Mouse (Mus musculus) midbrain, embryonic 14.5 days (tissue): ENCODE data around the gene Cage1. TPM values are rescaled to one million over a fixed set of nuclear protein-coding genes. Genes with fewer than 3 reads are reported as not detected.

Experiments
- ATAC-seq: fragments of 200-750 bp; cut with Nextera tagmentation; 2 replicates; pipeline ENCODE4 v1.8.0; 2017; ENCODE audit warnings: moderate number of reproducible peaks, moderate library complexity; ENCODE audit not compliant: low FRiP score, low TSS enrichment
- DNase-seq: peaks from one replicate; pipeline ENCODE4 v3.0.0-alpha.2; 2015
- H3K27ac ChIP-seq: fragments of 300-500 bp; sonication (generic); replicated peaks from 2 replicates; pipeline ENCODE4 v1.5.1; 2014; ENCODE audit warnings: mild to moderate bottlenecking, low read depth, low read length, moderate library complexity
- H3K27me3 ChIP-seq: fragments of 300-500 bp; sonication (generic); 2 replicates; pipeline ENCODE4 v1.6.1; 2014; ENCODE audit warnings: low read length, control low read depth, mixed read lengths; ENCODE audit not compliant: control insufficient read depth, insufficient read depth
- H3K36me3 ChIP-seq: fragments of 300-500 bp; sonication (generic); 2 replicates; pipeline ENCODE4 v1.6.1; 2014; ENCODE audit warnings: low read length, control low read depth; ENCODE audit not compliant: control insufficient read depth, insufficient read depth
- H3K4me1 ChIP-seq: fragments of 300-500 bp; sonication (generic); 2 replicates; pipeline ENCODE4 v1.6.1; 2014; ENCODE audit warnings: mild to moderate bottlenecking, antibody characterized with exemption, low read length, control low read depth; ENCODE audit not compliant: control insufficient read depth, insufficient read depth
- H3K4me2 ChIP-seq: fragments of 300-500 bp; sonication (generic); 2 replicates; pipeline ENCODE4 v1.6.1; 2014; ENCODE audit warnings: mild to moderate bottlenecking, low read length, moderate library complexity
- H3K4me3 ChIP-seq: fragments of 300-500 bp; sonication (generic); replicated peaks from 2 replicates; pipeline ENCODE4 v1.5.1; 2014; ENCODE audit warnings: low read depth, low read length
- H3K9ac ChIP-seq: fragments of 300-500 bp; sonication (generic); replicated peaks from 2 replicates; pipeline ENCODE4 v1.6.1; 2014; ENCODE audit warnings: mild to moderate bottlenecking, low read length, moderate library complexity
- H3K9me3 ChIP-seq: fragments of 300-500 bp; sonication (generic); 2 replicates; pipeline ENCODE4 v1.6.1; 2016; ENCODE audit warnings: low read length, control low read depth, mixed read lengths; ENCODE audit not compliant: control insufficient read depth
- WGBS: fragments of 180-500 bp; shearing (Covaris S2); extraction: QIAGEN DNeasy Blood & Tissue Kit; methylation state at CpG from one replicate; pipeline ENCODE4 v1.1.7; 2014; 5-methylcytosine and 5-hydroxymethylcytosine counted together
- polyA plus RNA-seq: library from polyadenylated mRNA; unstranded; fragments of >200 nt; fragmentation: Nextera tagmentation; extraction: Ambion mirVana; gene quantifications from 2 replicates; pipeline ENCODE4 v1.2.1, GENCODE M21; 2014

The Cage1 gene
- polyA plus RNA-seq, 1 experiment from 2014 or later: 2.7 TPM

DNA sequence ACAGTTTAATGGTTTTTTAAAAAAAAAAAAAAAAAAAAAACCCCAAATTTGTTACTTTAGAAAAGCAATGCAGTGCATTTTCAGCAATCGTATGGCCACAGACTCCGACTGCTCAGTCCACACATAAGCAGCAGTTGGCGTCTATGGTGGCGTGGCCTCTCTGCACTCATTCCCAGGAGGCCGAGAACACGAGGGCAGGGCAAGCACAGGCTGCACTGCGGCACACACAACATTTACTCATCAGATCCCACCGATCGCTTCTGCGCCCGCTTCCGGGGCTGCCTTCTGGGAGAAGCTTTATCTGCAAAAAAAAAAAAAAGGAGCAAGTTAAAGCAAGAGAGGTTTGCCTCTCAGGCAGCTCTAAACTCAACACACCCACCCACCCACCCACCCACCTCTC is 57.4 kb downstream of the Cage1 start:
- Histone ChIP-seq H3K4me3 (no peak overlapping the region), H3K9ac (no peak overlapping the region), H3K27ac (no peak overlapping the region), H3K4me1 (no peaks in the 10 kb centered on the region), H3K4me2 (no peak overlapping the region), H3K27me3 (no peaks in the 10 kb centered on the region), H3K9me3 (no peaks in the 10 kb centered on the region), H3K36me3 (peaks cover 82% of the 10 kb centered on the region)
- no peak for DNase-seq
- 93% methylated on average over 12 of the region's 12 CpGs for WGBS
- ATAC-seq: no peak

DNA sequence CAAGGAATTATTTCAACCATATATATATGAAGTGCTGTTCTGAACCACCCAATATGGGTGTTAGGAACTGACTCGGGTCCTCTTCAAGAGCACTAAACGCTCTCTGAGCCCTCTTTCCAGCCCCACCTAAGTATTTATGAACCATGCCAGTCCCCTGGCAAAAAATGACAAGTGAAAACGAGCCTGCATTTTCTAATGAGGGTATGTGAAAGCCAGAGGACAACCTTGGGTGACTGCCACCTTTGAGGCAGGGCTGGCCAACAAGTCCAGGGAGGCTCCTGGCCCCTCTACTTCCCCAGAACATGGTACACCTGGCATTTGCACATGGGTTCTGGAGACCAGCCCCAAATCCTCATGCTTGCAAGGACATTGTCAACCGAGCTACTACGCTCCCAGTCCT is 62.1 kb downstream of the Cage1 start:
- ATAC-seq (no peak), DNase-seq (no peak)
- no peak overlapping the region for H3K4me2 ChIP-seq
- WGBS: 93% methylated on average over 5 of the region's 5 CpGs
- no peak overlapping the region for H3K9ac ChIP-seq
- H3K9me3 ChIP-seq: no peaks in the 10 kb centered on the region
- no peak overlapping the region for H3K27ac ChIP-seq
- no peak overlapping the region for H3K4me3 ChIP-seq
- H3K36me3 ChIP-seq: peaks cover 42% of the 10 kb centered on the region
- H3K27me3 ChIP-seq: no peaks in the 10 kb centered on the region
- no peaks in the 10 kb centered on the region for H3K4me1 ChIP-seq

DNA sequence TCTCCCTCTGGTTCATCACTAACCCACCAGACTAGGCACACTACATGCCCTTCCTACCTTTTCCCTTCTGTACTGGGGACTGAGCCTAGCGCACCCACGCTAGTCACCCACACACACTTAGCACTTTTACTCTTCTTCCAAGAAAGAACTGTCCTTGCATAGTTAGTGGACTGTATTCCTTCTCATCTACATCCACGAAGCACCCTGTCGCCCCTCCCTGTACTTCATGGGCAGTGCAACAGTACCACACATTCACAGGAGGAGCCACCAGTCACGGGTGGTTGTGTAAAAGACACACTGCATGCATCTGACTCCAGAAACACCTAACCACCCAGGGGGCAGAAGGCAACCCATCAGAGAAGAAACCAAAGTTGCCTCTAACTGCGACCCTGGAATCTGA is 62.8 kb downstream of the Cage1 start:
- no peak overlapping the region for H3K4me3 ChIP-seq

DNA sequence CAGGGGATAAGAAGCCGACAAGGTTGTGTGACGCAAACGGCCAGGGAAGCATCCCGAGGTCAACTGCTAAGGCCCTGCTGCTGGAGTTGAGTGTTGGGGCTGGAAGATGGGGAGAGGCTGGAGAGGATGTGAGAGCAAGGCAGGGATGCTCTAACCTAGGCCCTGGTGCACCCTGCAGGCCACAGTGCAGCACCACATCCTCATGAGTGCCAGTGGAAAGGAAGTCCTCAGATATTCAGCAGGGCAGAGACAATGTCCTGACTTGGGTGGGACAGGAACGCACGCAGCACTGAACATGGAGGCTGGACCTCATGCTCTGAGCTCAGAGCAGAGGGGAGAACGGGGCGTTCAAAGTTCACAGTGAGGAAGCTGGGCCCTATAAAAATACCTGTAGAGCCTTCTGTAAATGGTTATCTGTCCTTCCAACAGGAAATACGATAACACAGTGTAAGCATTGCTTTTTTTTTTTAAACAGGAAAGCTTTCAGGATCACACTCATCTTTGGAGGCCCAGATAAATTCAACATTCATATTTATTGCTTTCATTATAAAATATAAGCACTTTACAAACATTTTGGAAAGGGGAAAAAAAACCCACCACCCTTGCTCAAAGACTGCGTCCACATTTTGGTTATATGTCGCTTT is 65.9 kb downstream of the Cage1 start:
- Histone ChIP-seq H3K27ac (no peak overlapping the region), H3K27me3 (no peaks in the 10 kb centered on the region), H3K9me3 (no peaks in the 10 kb centered on the region), H3K4me3 (no peak overlapping the region), H3K4me2 (no peak overlapping the region), H3K9ac (no peak overlapping the region), H3K36me3 (peaks cover 6% of the 10 kb centered on the region; the same call in 1 of the 2 replicates), H3K4me1 (0 out of 2 replicates have a peak, but pooled peaks cover 6% of the 10 kb centered on the region)
- ATAC-seq (no peak), DNase-seq (no peak)
- WGBS: 90% methylated on average over 11 of the region's 11 CpGs

More for the DNA sequence above, 62.8 kb downstream of the Cage1 start:
- ATAC-seq (no peak), DNase-seq (no peak)
- Histone ChIP-seq H3K9me3 (no peaks in the 10 kb centered on the region), H3K4me1 (no peaks in the 10 kb centered on the region), H3K36me3 (peaks cover 35% of the 10 kb centered on the region), H3K4me2 (no peak overlapping the region), H3K9ac (no peak overlapping the region), H3K27me3 (no peaks in the 10 kb centered on the region), H3K27ac (no peak overlapping the region)
- 92% methylated on average over 6 of the region's 6 CpGs for WGBS

DNA sequence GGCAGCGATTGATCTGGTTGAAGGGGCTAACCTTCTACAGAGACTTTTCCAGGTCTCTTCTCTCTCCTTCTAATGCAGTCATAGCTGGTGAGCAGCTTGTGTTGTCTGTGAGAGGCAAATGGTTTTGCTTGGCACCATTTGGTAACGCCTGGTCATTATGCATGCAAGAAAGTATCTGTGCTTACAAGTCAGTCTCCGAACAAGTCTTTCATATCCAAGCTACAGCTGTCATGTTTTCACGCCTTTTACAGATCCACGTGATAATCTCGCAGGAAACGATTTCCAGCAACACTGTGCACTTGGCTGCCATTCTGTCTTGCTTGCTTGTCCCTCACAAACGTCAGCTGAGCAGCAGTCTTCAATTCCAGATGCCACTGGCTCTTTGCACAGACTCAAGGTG is 66.9 kb downstream of the Cage1 start:
- H3K27ac ChIP-seq: no peak overlapping the region

DNA sequence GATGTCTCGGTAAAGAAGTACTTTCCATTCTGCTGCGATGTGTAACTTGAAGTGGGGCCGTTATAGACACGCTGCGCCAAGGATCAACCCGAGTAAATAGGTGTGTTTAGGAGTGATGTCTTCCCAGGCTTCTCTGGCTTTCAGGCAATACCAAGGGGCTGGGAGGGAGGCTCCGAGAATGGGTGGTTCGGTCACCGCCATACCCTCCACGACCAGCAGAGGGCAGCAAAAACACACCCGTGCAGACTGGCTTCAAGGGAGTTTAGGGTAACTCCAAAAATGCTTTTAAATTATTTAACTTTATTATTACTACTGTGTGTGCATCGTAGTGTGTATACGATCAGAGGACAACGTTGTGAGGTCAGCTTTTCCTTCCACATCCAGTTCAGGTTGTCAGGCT is 67.5 kb downstream of the Cage1 start:
- Histone ChIP-seq H3K9ac (no peak overlapping the region), H3K4me3 (no peak overlapping the region), H3K36me3 (0 out of 2 replicates have a peak, but pooled peaks cover 6% of the 10 kb centered on the region), H3K27me3 (no peaks in the 10 kb centered on the region), H3K4me1 (0 out of 2 replicates have a peak, but pooled peaks cover 9% of the 10 kb centered on the region), H3K9me3 (no peaks in the 10 kb centered on the region), H3K27ac (no peak overlapping the region), H3K4me2 (no peak overlapping the region)
- ATAC-seq (peak; percentile 11; the same call in 1 of the 2 replicates), DNase-seq (peak; percentile 87)
- WGBS: 14% methylated on average over 14 of the region's 14 CpGs

More for the DNA sequence above, 66.9 kb downstream of the Cage1 start:
- 0 out of 2 replicates have a peak, but pooled peaks cover 6% of the 10 kb centered on the region for H3K4me1 ChIP-seq
- no peak overlapping the region for H3K4me3 ChIP-seq
- H3K27me3 ChIP-seq: no peaks in the 10 kb centered on the region
- 0 out of 2 replicates have a peak, but pooled peaks have one; percentile 7 for ATAC-seq
- DNase-seq: no peak
- H3K9ac ChIP-seq: no peak overlapping the region
- no peak overlapping the region for H3K4me2 ChIP-seq
- H3K9me3 ChIP-seq: no peaks in the 10 kb centered on the region
- 61% methylated on average over 8 of the region's 8 CpGs for WGBS
- 0 out of 2 replicates have a peak, but pooled peaks cover 6% of the 10 kb centered on the region for H3K36me3 ChIP-seq

DNA sequence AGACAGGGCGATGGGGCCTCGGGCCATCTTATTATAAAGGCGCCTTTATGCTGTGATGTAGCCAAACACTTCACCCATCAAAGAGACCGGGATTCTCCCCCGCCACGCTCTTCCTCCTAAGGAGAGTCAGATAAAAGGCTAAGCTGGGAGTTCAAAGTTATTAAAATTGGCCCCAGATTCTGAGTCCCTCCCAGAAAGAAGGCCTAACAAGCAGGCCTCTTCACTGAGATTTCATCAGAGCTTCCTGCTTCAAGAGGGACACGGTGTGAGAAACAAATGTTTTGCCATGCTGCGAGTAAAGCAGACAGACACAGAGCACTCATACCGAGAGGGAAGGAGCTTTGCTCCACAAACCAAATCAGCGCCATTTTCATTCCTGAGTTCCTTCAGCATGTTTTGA is 69.3 kb downstream of the Cage1 start:
- H3K4me2 ChIP-seq: no peak overlapping the region
- H3K4me3 ChIP-seq: no peak overlapping the region
- 0 out of 2 replicates have a peak, but pooled peaks cover 14% of the 10 kb centered on the region for H3K4me1 ChIP-seq
- H3K9me3 ChIP-seq: no peaks in the 10 kb centered on the region
- no peaks in the 10 kb centered on the region for H3K27me3 ChIP-seq
- H3K36me3 ChIP-seq: 0 out of 2 replicates have a peak, but pooled peaks cover 6% of the 10 kb centered on the region
- 0 out of 2 replicates have a peak overlapping the region, but pooled peaks have one; percentile 17 for H3K27ac ChIP-seq
- ATAC-seq: no peak
- H3K9ac ChIP-seq: no peak overlapping the region
- WGBS: 56% methylated on average over 10 of the region's 10 CpGs
- no peak for DNase-seq

DNA sequence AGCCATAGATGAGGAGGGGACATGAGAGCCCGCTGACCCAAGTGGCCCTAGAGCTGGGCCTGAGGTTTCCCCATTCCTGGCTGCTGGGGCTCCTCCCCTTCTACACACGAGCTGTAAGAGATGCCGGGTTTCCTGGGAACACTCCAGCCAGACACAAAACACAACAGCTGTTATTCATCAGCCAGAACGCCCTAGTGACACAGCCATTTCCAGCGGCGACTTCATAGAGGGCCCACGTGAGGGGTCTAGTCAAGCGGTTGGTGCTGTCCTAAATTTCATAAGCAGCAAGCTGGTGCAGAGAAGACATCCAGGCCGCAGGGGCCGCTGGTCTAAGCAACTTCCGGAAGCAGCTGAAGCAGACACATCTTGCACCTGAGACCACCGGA is 69.8 kb downstream of the Cage1 start:
- Histone ChIP-seq H3K9me3 (no peaks in the 10 kb centered on the region), H3K9ac (no peak overlapping the region), H3K36me3 (0 out of 2 replicates have a peak, but pooled peaks cover 6% of the 10 kb centered on the region), H3K4me2 (no peak overlapping the region), H3K27me3 (no peaks in the 10 kb centered on the region), H3K4me3 (no peak overlapping the region), H3K4me1 (0 out of 2 replicates have a peak, but pooled peaks cover 14% of the 10 kb centered on the region), H3K27ac (no peak overlapping the region)
- ATAC-seq: no peak
- 45% methylated on average over 12 of the region's 12 CpGs for WGBS
- DNase-seq: no peak
